ENCODE assay signal across 7 mouse cellular contexts in the genomic region with DNA sequence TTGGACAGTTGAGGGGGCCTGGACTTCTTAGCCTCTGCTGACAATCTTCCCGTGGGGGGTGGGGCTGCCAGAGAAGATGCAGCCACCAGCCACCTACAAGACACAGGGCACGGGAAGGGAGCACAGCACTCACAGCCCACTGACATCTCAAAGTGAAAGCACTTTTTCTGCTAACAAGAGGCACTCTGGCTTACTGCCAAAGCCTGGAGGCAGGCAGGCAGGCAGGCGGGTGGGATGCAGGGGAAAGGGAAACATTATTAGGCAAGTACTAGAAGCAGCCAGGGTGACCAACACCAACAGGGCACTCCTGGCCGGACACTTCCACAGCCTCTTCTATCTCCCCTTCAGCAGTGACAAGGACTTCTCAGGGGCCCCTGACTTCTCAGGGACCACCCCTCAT. TPM values are rescaled to one million over a fixed set of nuclear protein-coding genes. Genes with fewer than 3 reads are reported as not detected.
DNase-seq lines count a peak whose midpoint lies in the region; ATAC-seq lines count a peak whose summit lies in the region.

No protein-coding gene starts in this region.

- H3K9me3 ChIP-seq in forebrain, embryonic 15.5 days: no peaks in the 10 kb centered on the region
- H3K9me3 ChIP-seq in hindbrain, embryonic 13.5 days: no peaks in the 10 kb centered on the region
- no peaks in the 10 kb centered on the region for H3K9me3 ChIP-seq in stomach, embryonic 14.5 days (ENCODE audit: control insufficient read depth, low read depth, low read length)

- H3K4me1 ChIP-seq in forebrain, embryonic 15.5 days: peaks cover 27% of the 10 kb centered on the region
- H3K4me1 ChIP-seq in hindbrain, embryonic 13.5 days (replicated peaks): peaks cover 27% of the 10 kb centered on the region
- H3K4me1 ChIP-seq in stomach, embryonic 14.5 days (ENCODE audit: control insufficient read depth, insufficient read depth, low read length): no peaks in the 10 kb centered on the region

- DNase-seq in Muller cell, postnatal 12 days (ENCODE audit: inconsistent ontology term): peak; percentile 59
- peak; percentile 45 for DNase-seq in adrenal gland, adult 2 months
- peak; percentile 45 for DNase-seq in layer of hippocampus, postnatal 36 days

- 5% methylated on average over 4 of the region's 4 CpGs for WGBS in forebrain, embryonic 15.5 days
- WGBS in hindbrain, embryonic 13.5 days: 21% methylated on average over 4 of the region's 4 CpGs
- WGBS in stomach, embryonic 14.5 days: 21% methylated on average over 4 of the region's 4 CpGs

- no peaks in the 10 kb centered on the region for H3K27me3 ChIP-seq in forebrain, embryonic 15.5 days
- H3K27me3 ChIP-seq in hindbrain, embryonic 13.5 days: no peaks in the 10 kb centered on the region
- H3K27me3 ChIP-seq in stomach, embryonic 14.5 days (ENCODE audit: control insufficient read depth, insufficient read depth, low read length): no peaks in the 10 kb centered on the region

- no peaks in the 10 kb centered on the region for H3K36me3 ChIP-seq in forebrain, embryonic 15.5 days
- H3K36me3 ChIP-seq in hindbrain, embryonic 13.5 days: peaks cover 11% of the 10 kb centered on the region
- no peaks in the 10 kb centered on the region for H3K36me3 ChIP-seq in stomach, embryonic 14.5 days (ENCODE audit: control insufficient read depth, insufficient read depth, low read length)

- peak overlapping the region; percentile 30; the same call in 1 of the 2 replicates for H3K9ac ChIP-seq in forebrain, embryonic 15.5 days (replicated peaks)
- peak overlapping the region; percentile 56 for H3K9ac ChIP-seq in hindbrain, embryonic 13.5 days
- H3K9ac ChIP-seq in stomach, embryonic 14.5 days (replicated peaks; ENCODE audit: low read depth, low read length): no peak overlapping the region

- H3K27ac ChIP-seq in forebrain, embryonic 15.5 days (replicated peaks): peak overlapping the region; percentile 58
- peak overlapping the region; percentile 66 for H3K27ac ChIP-seq in hindbrain, embryonic 13.5 days
- H3K27ac ChIP-seq in stomach, embryonic 14.5 days (ENCODE audit: low read length): no peak overlapping the region

- peak overlapping the region; percentile 36 for H3K4me2 ChIP-seq in forebrain, embryonic 15.5 days (replicated peaks)
- H3K4me2 ChIP-seq in hindbrain, embryonic 13.5 days: peak overlapping the region; percentile 36
- H3K4me2 ChIP-seq in stomach, embryonic 14.5 days (replicated peaks; ENCODE audit: low read depth, low read length): 0 out of 2 replicates have a peak overlapping the region, but pooled peaks have one; percentile 11

- peak; percentile 55 for ATAC-seq in forebrain, embryonic 15.5 days (replicated peaks)
- ATAC-seq in hindbrain, embryonic 13.5 days (ENCODE audit: low FRiP score): peak; percentile 23
- ATAC-seq in megakaryocyte, adult 5-6 weeks (ENCODE audit: poor library complexity, severe bottlenecking): 0 out of 2 replicates have a peak, but pooled peaks have one; percentile 8
- peak; percentile 8; the same call in 1 of the 2 replicates for ATAC-seq in stomach, embryonic 14.5 days (ENCODE audit: insufficient number of reproducible peaks, insufficient read depth, low FRiP score, low read depth)

- H3K4me3 ChIP-seq in forebrain, embryonic 15.5 days: peak overlapping the region; percentile 27
- no peak overlapping the region for H3K4me3 ChIP-seq in hindbrain, embryonic 13.5 days
- no peak overlapping the region for H3K4me3 ChIP-seq in stomach, embryonic 14.5 days (ENCODE audit: low read depth, low read length)

RNA-seq across cellular contexts. Expression of gene Rnf180, which starts 2.8 kb away (rescaled TPM):
- 10 to 100 TPM in 1 of 2 experiments, 1 to 10 TPM in 1; 5.2 to 17.6 TPM for total RNA-seq in adrenal gland, adult 2 months (2021)
- polyA plus RNA-seq in adrenal gland, adult 2 months (2012; rRNA removed): 0.45 and 0.71 TPM in 2 replicates
- polyA plus RNA-seq in forebrain, embryonic 15.5 days (2015; fragmentation: Nextera tagmentation; extraction: Ambion mirVana): 42.8 and 43.7 TPM in 2 replicates
- 25.2 and 27.1 TPM in 2 replicates for polyA plus RNA-seq in hindbrain, embryonic 13.5 days (2015; fragmentation: Nextera tagmentation; extraction: Ambion mirVana)
- total RNA-seq in layer of hippocampus, postnatal 36 days (2021): 10 to 100 TPM; 17.8 to 19.6 TPM
- total RNA-seq in megakaryocyte, adult 5-6 weeks (2015): 0.21 and 0.71 TPM in 2 replicates
- 0.37 TPM in 1 of 2 replicates, not detected in the other for total RNA-seq in megakaryocyte, adult 5-6 weeks (2017)
- polyA plus RNA-seq in stomach, embryonic 14.5 days (2014; fragmentation: Nextera tagmentation; extraction: Ambion mirVana): 5.9 TPM in 2 replicates
